Mouse (Mus musculus): ENCODE data around the gene Clec9a. TPM values are rescaled to one million over a fixed set of nuclear protein-coding genes. Genes with fewer than 3 reads are reported as not detected.

Gene Clec9a
- polyA plus RNA-seq, 1 experiment = 2.2 TPM

DNA sequence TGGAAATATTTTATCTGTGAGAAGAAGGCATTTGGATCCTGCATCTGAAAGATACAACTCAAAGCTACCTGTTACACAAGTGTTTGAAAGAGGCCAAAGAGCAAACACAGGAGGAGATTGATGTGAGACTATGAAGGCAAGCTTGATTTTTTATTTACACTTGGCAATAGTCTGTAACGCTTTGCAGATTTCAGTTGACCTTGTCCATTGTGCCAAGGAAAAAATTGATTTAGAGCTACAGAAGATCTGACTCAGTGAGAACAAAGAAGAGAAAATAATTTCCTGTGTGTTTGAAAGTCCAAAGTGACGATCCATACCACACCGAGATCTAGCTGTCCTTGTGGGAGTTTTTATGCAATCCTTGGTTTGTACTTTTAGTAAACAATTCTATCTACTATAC lies 13.6 kb downstream of the Clec9a start:
- no peak overlapping the region for H3K4me3 ChIP-seq (replicated peaks; ENCODE audit: extremely low read depth, low read depth, low read length)
- TF ChIP-seq POLR2A (IDR thresholded peaks at IDR 0.05; ENCODE audit: borderline replicate concordance, extremely low read depth, low read depth, low read length) (no peak), CTCF (IDR thresholded peaks at IDR 0.05; ENCODE audit: insufficient read depth, low read length) (no peak)
- DNase-seq = no peak
- 49% methylated on average over 3 of the region's 3 CpGs for WGBS
- peaks cover 13% of the 10 kb centered on the region for H3K4me1 ChIP-seq (ENCODE audit: control insufficient read depth, insufficient read depth, low read length)

DNA sequence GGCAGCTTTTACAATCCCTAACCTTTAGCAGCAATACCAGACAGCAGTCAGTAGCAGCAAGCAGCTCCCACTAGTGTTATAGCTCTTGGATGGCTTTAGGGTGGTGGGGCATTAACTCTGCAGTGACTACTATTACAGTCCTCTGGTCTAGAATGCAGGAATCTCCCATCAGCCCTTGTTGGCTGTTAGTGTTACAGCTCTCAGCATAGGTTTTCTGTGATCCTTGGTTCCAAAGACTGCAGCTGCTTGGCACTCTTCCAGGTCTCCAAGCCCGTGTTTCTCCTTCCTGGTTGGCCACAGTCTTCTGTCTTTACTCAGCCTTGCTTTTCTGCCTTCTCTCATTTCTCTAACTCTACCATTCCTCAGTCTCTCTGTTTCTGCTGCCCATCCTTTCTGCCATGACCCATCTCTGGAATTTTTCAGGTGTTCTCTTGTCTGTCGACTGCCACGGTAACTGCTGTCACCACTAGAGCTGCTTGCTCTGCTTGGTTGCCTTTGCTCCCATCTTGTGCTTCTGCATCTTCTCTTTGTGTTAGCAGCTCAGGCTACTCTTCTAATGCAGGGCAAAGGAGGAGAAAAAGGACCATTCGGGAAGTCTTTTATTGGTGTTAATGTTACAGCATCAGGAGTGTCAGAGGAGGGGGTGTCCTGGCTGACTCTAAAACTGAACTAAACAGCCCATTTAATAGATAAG lies 14.5 kb downstream of the Clec9a start:
- 49% methylated on average over 4 of the region's 4 CpGs for WGBS
- no peak for DNase-seq
- peaks cover 13% of the 10 kb centered on the region for H3K4me1 ChIP-seq (ENCODE audit: control insufficient read depth, insufficient read depth, low read length)
- H3K4me3 ChIP-seq (replicated peaks; ENCODE audit: extremely low read depth, low read depth, low read length) = no peak overlapping the region
- TF ChIP-seq POLR2A (IDR thresholded peaks at IDR 0.05; ENCODE audit: borderline replicate concordance, extremely low read depth, low read depth, low read length) (no peak), CTCF (IDR thresholded peaks at IDR 0.05; ENCODE audit: insufficient read depth, low read length) (no peak)

DNA sequence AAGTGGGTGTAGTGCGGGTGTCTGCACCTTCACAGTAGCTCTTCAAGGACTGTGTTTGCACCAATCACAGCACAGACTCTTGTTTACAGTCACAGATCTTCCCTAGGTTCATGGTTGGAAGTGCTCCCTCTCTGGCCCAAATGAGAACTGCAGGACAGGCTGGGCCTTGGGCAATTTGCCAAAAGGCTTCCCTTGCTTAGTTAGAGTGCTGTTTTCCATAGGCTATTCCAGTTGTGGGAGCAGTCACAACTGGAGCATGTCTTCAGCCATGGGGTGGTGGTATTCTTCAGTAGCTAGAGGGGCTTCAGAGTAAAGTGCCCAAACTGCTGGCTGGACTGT lies 15.0 kb downstream of the Clec9a start:
- peak; percentile 71 for DNase-seq
- no peak for TF ChIP-seq POLR2A (IDR thresholded peaks at IDR 0.05; ENCODE audit: borderline replicate concordance, extremely low read depth, low read depth, low read length)
- peak; percentile 84 for TF ChIP-seq CTCF (IDR thresholded peaks at IDR 0.05; ENCODE audit: insufficient read depth, low read length)
- H3K4me3 ChIP-seq (replicated peaks; ENCODE audit: extremely low read depth, low read depth, low read length) = no peak overlapping the region

DNA sequence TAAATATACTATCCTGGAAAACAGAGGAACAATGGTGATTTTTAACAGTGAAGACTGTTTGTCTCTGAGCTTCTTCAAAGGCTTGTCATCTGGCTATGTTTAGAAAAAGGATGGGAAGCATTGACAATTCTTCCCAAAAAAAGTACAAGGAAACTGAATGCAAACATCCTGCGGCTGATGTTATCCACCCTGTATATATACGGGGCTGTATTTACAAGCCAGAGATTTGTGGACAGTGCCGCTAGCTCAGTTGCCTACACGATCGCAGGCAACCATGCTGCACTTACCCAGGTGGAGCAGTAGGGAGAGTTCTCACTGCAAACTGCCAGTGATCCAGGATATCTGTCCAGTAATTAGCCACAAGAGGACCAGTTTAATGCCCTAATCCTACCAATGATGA lies 16.6 kb downstream of the Clec9a start:
- DNase-seq = no peak
- Histone ChIP-seq H3K4me3 (replicated peaks; ENCODE audit: extremely low read depth, low read depth, low read length) (no peak overlapping the region), H3K4me1 (ENCODE audit: control insufficient read depth, insufficient read depth, low read length) (peaks cover 13% of the 10 kb centered on the region)
- 35% methylated on average over 5 of the region's 5 CpGs for WGBS
- TF ChIP-seq POLR2A (IDR thresholded peaks at IDR 0.05; ENCODE audit: borderline replicate concordance, extremely low read depth, low read depth, low read length) (peak; percentile 68; the same call in 1 of the 2 replicates), CTCF (IDR thresholded peaks at IDR 0.05; ENCODE audit: insufficient read depth, low read length) (no peak)

More for the DNA sequence above, 15.0 kb downstream of the Clec9a start:
- 29% methylated on average over 1 of the region's 1 CpGs for WGBS
- peaks cover 13% of the 10 kb centered on the region for H3K4me1 ChIP-seq (ENCODE audit: control insufficient read depth, insufficient read depth, low read length)

DNA sequence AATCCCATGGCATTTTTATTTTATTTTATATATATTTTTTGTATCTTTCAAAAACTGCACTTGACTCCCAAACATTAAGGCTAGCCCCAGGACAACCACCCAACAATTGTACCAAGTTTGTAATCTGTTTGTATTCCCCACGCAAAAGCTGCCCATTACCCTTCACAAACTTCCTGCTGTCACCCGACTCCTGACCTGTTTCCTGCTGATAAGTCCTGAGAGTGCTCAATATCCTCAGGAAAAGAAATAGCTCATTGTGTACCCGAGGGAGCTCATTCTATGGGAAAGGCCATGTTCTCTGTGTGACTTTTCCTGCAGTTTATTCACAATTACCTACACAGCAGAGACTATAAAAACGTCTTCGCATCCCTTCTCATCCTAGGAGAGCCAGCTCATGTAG lies 17.1 kb downstream of the Clec9a start:
- no peak for TF ChIP-seq POLR2A (IDR thresholded peaks at IDR 0.05; ENCODE audit: borderline replicate concordance, extremely low read depth, low read depth, low read length)
- no peak for TF ChIP-seq CTCF (IDR thresholded peaks at IDR 0.05; ENCODE audit: insufficient read depth, low read length)

DNA sequence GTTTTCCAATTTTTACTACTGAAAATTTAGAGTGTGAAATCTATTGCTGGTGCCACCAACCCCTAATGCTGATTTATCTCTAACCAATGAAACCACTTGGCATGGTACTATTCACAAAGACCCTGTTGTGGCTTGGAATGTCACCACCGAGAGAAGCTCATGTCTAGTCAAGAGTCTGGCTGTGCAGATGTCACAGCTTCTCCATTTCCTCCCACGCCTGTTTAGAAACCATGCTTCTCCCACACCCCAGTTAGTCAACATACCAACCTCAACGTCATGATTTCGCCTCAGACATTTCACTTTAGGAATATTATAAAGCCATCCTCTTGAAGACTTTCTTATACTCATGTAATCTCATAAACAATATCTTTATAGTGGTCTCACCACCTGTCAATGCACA lies 18.6 kb downstream of the Clec9a start:
- Histone ChIP-seq H3K4me1 (ENCODE audit: control insufficient read depth, insufficient read depth, low read length) (peaks cover 13% of the 10 kb centered on the region), H3K4me3 (replicated peaks; ENCODE audit: extremely low read depth, low read depth, low read length) (no peak overlapping the region)
- no peak for DNase-seq
- TF ChIP-seq POLR2A (IDR thresholded peaks at IDR 0.05; ENCODE audit: borderline replicate concordance, extremely low read depth, low read depth, low read length) (no peak), CTCF (IDR thresholded peaks at IDR 0.05; ENCODE audit: insufficient read depth, low read length) (no peak)
- 60% methylated on average over 4 of the region's 4 CpGs for WGBS

More for the DNA sequence above, 17.1 kb downstream of the Clec9a start:
- Histone ChIP-seq H3K4me1 (ENCODE audit: control insufficient read depth, insufficient read depth, low read length) (peaks cover 13% of the 10 kb centered on the region), H3K4me3 (replicated peaks; ENCODE audit: extremely low read depth, low read depth, low read length) (no peak overlapping the region)
- DNase-seq = peak; percentile 41
- 30% methylated on average over 5 of the region's 5 CpGs for WGBS

DNA sequence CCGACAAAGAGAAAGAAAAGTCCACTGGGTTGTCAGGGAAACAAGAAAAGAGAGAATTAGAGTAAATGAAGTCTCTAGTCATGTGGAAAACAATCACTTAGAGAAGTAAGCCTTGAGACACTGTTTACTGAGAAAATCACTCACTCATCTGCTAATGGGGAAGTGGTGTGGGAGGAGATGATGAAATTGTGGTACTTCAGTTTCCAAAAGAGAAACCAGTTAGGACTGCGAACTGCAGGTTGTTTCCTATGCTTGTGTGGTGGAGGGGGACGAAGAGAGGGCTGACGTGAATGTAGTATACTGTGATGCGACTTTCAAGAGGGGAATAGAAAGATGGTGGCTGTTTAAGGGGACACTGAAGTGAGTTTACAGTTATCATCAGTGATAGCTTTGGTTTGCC lies 25.6 kb downstream of the Clec9a start:
- no peak for DNase-seq
- no peak overlapping the region for H3K4me3 ChIP-seq (replicated peaks; ENCODE audit: extremely low read depth, low read depth, low read length)
- 63% methylated on average over 5 of the region's 5 CpGs for WGBS
- H3K4me1 ChIP-seq (ENCODE audit: control insufficient read depth, insufficient read depth, low read length) = peaks cover 7% of the 10 kb centered on the region
- TF ChIP-seq CTCF (IDR thresholded peaks at IDR 0.05; ENCODE audit: insufficient read depth, low read length) = no peak

DNA sequence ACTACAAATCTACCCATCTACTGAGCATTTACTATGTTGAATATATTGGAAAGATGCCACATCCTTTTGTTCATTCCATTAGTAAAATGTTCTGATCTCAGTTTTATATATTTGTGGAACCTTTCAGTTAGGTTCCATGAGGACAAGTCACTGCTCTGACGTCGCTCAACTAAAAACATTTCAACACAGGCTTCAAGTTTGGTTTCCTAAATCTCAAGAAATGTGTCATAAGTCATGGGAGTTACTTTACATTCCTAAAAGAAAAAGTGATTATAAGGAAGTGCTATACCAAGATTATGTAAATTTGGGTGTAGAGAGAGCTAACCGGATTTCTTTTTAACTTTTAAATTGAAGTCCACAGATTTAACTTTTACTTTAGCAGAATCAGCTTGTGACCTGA lies 27.4 kb downstream of the Clec9a start:
- no peak for DNase-seq
- Histone ChIP-seq H3K4me3 (replicated peaks; ENCODE audit: extremely low read depth, low read depth, low read length) (no peak overlapping the region), H3K4me1 (ENCODE audit: control insufficient read depth, insufficient read depth, low read length) (peaks cover 7% of the 10 kb centered on the region)
- TF ChIP-seq CTCF (IDR thresholded peaks at IDR 0.05; ENCODE audit: insufficient read depth, low read length) (no peak), POLR2A (IDR thresholded peaks at IDR 0.05; ENCODE audit: borderline replicate concordance, extremely low read depth, low read depth, low read length) (no peak)
- WGBS = 68% methylated on average over 3 of the region's 3 CpGs

DNA sequence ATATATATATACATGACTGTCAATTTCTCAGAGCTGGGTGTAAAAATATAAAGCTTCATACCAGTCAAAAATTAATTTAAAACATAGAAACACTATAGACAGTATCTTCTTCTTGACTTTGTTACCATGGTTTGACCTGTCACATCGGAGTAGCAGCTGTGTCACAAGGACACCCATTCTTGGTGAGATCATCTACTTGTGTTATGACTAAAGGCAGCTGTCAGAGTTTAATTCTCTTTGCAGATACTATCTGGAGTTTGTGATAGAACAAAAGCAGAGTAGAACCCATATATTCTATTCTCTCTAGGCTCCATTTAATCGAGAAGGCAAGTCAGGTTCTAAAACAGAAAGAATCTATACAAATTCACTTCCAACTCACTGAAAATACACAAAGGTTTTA lies 29.4 kb downstream of the Clec9a start:
- DNase-seq = no peak
- peaks cover 7% of the 10 kb centered on the region for H3K4me1 ChIP-seq (ENCODE audit: control insufficient read depth, insufficient read depth, low read length)
- WGBS = 55% methylated on average over 2 of the region's 2 CpGs
- H3K4me3 ChIP-seq (replicated peaks; ENCODE audit: extremely low read depth, low read depth, low read length) = no peak overlapping the region
- no peak for TF ChIP-seq CTCF (IDR thresholded peaks at IDR 0.05; ENCODE audit: insufficient read depth, low read length)
- no peak for TF ChIP-seq POLR2A (IDR thresholded peaks at IDR 0.05; ENCODE audit: borderline replicate concordance, extremely low read depth, low read depth, low read length)

DNA sequence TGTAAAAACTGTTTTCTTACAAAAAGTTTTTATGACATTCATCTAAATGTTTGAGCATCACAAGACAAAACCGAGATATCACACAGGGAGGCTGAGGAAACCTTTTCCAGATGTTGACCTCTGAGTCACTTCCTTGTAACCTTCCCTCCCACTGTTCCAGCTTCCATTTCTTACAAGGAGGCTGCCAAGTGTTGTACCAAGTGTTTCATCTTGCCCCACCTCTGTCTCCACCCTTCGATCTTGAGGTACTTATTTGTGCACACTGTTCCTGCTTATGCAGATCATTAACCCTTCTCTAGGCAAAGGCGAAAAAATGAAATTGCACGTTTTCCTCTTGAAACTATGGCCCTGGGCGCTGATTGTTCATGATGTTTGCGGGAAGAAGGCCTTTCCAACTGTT lies 41.1 kb downstream of the Clec9a start:
- 39% methylated on average over 6 of the region's 6 CpGs for WGBS
- no peak for DNase-seq
- TF ChIP-seq CTCF (IDR thresholded peaks at IDR 0.05; ENCODE audit: insufficient read depth, low read length) = no peak
- 0 out of 2 replicates have a peak, but pooled peaks have one; percentile 11 for TF ChIP-seq POLR2A (IDR thresholded peaks at IDR 0.05; ENCODE audit: borderline replicate concordance, extremely low read depth, low read depth, low read length)
- Histone ChIP-seq H3K4me1 (ENCODE audit: control insufficient read depth, insufficient read depth, low read length) (peaks cover 10% of the 10 kb centered on the region), H3K4me3 (replicated peaks; ENCODE audit: extremely low read depth, low read depth, low read length) (peak overlapping the region; percentile 88)

Data from lung, adult 2 months (tissue).